Mouse (Mus musculus) stomach, postnatal 0 days (tissue): Measurements from ENCODE around the gene Gfi1.

Source experiments
- CTCF ChIP-seq: IDR thresholded peaks from 2 replicates; pipeline ENCODE4 v1.5.1; 2016; ENCODE audit warnings: antibody characterized with exemption, low read depth, mild to moderate bottlenecking, moderate library complexity
- EP300 ChIP-seq: optimal IDR thresholded peaks from 2 replicates; pipeline ENCODE3; 2016; ENCODE audit warnings: antibody characterized with exemption

DNA sequence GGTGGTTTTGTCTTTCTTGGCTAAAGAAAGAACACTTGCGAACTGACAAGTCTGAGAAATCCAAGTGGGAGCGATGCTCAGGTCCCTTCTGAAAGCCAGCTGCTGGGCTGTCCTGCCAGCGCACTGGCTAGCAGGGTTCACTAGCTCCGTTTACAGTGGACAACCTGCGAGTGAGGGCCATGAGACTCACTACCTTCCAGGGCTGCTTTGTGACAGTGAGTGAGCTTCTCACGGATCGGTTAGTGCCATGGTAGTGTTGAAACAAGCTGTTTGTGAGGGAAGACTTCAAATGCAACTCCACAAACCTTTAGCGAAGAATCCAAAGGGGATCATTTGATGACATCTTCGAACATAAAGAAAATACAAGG lies 37.4 kb downstream of the Gfi1 start:
- TF ChIP-seq CTCF (no peak), EP300 (no peak)
